Mouse (Mus musculus): Measurements from ENCODE around the gene Ier3. TPM values are rescaled to one million over a fixed set of nuclear protein-coding genes. Genes with fewer than 3 reads are reported as not detected.
"Not testable (repeated sequence)": the region's sequence is repeated elsewhere in the genome, so short reads cannot be mapped to it uniquely, and the experiment has no call there.

The Ier3 gene
- total RNA-seq, 2 experiments from 2014 or later = 20.5 to 22.8 TPM

GRCm38 (mm10) chr17:35834696-35835422, 13.4 kb downstream of the Ier3 start:
- ATAC-seq (ENCODE audit: poor library complexity, severe bottlenecking) = no peak

- no peak for ATAC-seq (ENCODE audit: poor library complexity, severe bottlenecking)
Observed at GRCm38 (mm10) chr17:35835424-35836140, 14.1 kb downstream of the Ier3 start.

DNA sequence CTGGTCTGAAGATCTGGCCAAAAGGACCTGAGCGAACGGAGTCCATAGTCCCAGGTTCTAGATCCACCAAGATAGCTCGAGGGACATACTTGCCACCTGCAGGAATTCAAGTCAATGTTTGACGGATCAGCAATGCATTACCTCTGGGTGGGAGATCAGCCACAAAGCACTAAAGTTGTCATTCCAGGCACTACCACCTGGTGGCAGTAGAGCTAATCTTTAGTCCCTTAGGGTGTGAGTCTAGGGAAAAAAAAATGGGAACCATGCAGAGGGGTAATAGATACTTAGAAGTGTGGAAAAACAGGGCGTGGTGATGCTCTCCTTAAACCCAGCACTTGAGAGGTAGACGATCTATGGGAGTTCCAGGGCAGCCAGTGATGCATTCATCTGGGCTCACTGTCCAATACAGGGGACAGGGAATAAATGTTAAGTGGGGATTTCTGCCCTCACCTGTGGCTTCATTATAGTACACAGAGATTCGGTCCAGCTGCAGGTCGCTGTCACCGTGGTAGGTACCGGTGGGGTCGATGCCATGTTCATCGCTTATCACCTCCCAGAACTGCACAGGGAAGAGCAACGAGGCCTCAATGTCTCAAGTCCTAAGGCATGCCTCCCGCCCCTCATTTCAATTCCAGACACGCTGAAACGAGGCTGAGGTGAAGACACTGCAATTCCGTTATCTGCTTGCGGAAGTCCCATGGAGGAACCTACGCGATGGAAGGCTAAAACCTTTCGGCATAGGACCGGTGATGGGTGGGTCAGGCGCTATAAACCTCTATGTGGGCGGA, 14.9 kb downstream of the Ier3 start:
- peak; percentile 38 for ATAC-seq (ENCODE audit: poor library complexity, severe bottlenecking)

DNA sequence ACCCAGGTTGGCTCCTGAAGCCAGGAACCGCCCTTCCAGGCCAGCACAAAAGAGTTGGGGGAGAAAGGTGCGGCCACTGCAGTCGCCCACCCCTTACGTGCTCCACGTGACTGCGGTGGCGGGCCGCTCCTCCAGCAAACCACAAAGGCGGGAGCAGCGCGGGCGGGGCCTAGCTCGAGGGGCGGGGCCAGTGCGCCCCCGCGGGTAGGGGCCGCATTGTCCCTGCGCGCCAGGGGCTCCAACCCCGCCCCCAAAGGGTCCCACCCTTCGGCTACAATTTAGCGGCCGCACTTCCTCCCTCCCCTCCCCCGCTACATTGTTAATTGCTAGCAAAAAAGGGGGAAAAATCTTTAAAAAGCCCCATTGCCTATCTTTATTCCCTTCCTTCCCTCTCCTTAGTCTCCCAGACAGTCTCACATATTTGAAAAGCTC, 15.5 kb downstream of the Ier3 start:
- peak; percentile 9; the same call in 1 of the 2 replicates for ATAC-seq (ENCODE audit: poor library complexity, severe bottlenecking)

DNA sequence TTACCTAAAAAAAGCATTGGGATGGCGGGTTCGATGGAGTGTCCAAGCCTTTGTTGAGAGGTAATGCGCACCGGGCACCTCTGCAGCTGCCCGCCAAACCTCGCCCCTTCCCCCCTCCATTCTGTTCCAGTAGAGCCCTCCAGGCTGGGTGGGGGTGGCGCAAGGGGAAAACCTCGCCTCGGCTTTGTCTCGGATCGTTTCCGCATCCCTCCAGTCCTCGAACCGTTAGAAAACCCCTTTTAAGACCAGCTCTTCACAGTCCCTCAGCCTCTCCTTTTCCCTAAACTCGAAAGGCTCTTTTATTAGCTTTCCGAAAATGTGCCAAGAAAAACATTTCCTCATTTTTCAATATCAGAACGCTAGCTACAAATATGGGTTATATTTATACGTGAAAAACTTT, 16.0 kb downstream of the Ier3 start:
- ATAC-seq (ENCODE audit: poor library complexity, severe bottlenecking) = no peak

GRCm38 (mm10) chr17:35838122-35838544, 16.6 kb downstream of the Ier3 start, which contains the start of gene Tubb5:
Gene Tubb5 (minus strand): TSS chr17:35838306.
- peak; percentile 61 for ATAC-seq (ENCODE audit: poor library complexity, severe bottlenecking)

DNA sequence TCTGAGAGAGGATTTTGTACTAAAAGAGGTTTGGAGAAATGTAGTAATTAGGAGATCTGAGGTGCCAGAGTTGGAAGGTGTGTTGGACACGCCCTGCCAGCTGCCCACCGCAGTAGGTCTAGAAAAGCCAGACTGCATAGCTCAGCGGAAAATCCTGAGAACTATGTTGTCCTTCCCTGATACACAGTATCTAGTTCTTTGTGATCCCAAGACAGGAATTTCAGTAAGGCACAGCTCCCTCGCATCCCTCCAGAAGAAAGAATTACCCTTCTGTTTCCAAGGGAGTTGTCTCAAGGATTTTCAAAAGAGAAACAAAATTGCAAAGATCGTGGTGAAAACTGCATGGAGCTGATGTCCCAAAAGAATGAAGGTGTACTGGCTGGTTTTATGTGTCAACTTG, 17.1 kb downstream of the Ier3 start:
- no peak for ATAC-seq (ENCODE audit: poor library complexity, severe bottlenecking)

DNA sequence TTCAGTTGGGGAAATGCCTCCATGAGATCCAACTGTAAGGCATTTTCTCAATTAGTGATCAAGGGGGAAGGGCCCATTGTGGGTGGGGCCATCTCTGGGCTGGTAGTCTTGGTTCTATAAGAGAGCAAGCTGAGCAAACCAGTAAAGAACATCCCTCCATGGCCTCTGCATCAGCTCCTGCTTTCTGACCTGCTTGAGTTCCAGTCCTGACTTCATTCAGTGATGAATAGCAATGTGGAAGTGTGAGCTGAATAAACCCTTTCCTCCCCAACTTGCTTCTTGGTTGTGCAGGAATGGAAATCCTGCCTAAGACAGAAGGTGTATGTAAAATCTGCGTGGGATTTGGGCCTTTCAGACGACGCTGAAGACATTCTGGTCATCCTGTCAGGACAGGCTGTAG, 17.5 kb downstream of the Ier3 start:
- ATAC-seq (ENCODE audit: poor library complexity, severe bottlenecking) = not testable (repeated sequence)

DNA sequence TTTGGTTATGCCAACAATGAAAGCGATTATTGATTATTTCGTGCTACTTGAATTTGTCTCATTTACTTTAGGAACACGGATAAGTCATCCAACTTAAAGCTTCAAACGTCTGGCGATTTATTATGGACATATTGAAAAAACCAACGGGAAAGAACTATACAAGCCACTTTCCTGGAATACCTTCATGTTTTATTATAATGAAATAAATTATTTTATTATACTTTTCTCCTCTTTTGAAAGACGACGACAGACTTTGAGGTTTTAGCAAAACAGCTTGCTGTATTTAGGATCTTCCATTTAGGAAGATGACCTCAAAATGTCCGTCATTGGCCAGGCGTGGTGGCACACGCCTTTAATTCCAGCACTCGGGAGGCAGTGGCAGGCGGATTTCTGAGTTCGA, 19.1 kb downstream of the Ier3 start:
- no peak for ATAC-seq (ENCODE audit: poor library complexity, severe bottlenecking)

DNA sequence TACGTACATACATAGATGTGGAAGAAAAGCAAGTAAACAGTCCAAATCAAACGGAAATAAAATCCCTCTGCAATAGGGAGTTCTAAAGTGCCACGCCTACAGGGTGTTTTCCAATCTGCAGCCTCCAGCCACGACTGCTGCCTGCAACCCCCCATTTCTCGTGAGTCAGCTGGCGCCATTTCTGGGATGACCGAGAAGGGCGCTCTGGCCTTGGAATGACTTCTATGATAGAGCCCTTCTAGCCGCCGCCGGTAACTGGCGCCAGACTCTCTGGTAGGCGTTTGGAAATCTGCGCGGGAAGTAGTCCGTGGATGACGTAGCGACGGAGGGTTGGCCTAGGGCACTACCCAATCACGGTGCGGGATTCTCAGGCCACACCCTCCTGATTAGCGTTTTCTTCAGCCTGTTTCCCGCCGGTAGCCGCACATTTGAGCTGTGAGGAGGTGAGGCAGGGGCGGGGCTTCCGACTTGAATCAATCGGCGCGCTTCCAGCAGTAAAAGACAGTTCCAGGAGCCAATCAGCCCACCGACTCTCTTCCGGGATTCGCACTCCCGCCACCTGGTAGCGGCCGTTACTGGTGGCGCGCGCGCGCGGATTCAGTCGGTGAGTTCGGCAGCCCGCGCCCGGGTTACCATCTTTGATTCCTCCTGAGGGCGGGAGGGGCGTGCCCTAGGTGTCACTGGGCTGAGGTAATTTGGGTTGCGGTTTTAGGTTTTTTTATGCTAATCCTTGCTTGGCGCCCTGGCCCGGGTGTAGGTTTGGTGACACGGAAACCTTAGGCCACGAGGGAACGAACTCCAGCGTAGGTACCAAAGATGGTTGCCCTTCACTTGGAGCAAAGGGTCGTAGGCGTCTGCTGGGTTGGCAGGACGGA, 19.8 kb downstream of the Ier3 start, which contains the start of gene Mdc1:
Gene Mdc1, plus strand, starts transcription at position 440 of the 875 bp plus-strand sequence.
- ATAC-seq (ENCODE audit: poor library complexity, severe bottlenecking) = peak; percentile 82

- no peak for ATAC-seq (ENCODE audit: poor library complexity, severe bottlenecking)
Observed at GRCm38 (mm10) chr17:35842006-35842405, 20.5 kb downstream of the Ier3 start.

DNA sequence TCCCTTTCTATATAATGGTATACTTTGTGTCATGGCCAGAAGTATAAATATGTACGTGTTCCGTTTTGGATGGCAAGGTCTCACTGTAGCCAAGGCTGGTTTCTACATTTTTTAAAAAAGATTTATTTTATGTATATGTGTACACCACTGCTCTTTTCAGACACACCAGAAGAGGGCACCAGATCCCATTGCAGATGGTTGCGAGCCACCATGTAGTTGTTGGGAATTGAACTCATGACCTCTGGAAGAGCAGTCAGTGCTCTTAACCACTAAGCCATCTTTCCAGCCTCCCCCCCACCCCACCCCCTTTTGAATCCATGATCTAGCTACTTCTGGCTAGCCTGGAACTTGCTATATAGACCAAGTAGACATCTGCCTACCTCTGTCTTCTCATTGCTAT, 22.0 kb downstream of the Ier3 start:
- ATAC-seq (ENCODE audit: poor library complexity, severe bottlenecking) = no peak

GRCm38 (mm10) chr17:35848112-35848511, 26.6 kb downstream of the Ier3 start:
- ATAC-seq (ENCODE audit: poor library complexity, severe bottlenecking) = no peak

DNA sequence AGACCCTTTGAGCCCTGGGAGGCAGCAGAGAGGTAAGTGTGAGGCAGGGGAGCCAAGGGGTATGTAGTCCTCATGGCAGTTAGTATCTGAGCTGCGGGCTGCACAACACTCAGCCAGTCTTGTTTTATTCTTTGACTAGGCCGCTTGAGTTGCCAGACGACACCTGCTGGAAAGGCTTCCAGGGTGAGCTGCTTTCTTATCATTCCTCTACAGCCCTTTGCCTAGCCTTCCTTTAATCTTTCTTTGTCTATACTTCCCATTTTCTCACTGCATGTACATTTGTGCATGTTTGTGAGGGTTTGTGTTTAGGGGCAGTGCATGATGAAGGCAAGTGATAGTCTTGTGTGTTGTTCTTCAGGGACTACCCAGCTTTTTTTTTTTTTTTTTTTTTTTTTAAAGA, 29.5 kb downstream of the Ier3 start:
- no peak for ATAC-seq (ENCODE audit: poor library complexity, severe bottlenecking)

DNA sequence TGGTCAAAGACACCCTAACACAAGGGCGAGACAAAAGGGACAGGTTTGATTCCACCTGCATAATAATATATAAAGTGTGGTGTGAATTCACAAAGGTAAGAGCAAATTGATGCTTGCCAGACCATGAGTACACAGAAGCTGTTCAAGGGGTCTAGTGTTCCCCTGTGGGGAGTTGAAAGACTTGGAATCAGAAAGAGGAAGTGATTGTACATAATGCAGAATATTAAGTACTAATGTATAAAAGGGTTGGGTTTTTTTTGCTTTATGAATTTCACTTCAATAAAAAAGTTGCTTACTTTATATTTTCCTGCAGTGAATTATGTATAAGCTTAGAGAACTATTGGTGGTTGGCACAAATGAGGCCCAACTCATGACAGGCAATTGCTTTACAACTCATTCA, 37.9 kb downstream of the Ier3 start:
- ATAC-seq (ENCODE audit: poor library complexity, severe bottlenecking) = no peak

- ATAC-seq (ENCODE audit: poor library complexity, severe bottlenecking) = no peak
Observed at GRCm38 (mm10) chr17:35859835-35860234, 38.4 kb downstream of the Ier3 start.

DNA sequence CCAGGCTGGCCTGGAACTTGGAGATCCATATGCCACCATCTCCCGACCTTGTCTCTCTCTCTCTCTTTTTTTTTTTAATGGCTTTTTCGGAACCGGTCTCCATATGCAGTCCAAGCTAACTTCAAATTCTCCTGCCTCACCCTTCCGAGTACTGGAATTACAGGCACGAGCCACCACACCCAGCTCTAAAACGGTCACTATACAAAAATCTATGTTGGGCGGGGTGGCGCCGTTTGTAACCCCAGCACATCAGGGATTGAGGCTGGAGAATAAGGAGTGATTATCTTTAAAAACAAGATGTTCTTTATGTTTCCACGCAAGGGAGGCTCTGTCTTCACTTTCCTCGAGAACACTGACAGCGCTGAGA, 39.3 kb downstream of the Ier3 start:
- ATAC-seq (ENCODE audit: poor library complexity, severe bottlenecking) = no peak

GRCm38 (mm10) chr17:35861198-35861857, 39.8 kb downstream of the Ier3 start, which contains the start of gene Nrm:
Gene Nrm (plus strand): TSS chr17:35861318.
- ATAC-seq (ENCODE audit: poor library complexity, severe bottlenecking) = peak; percentile 86

- ATAC-seq (ENCODE audit: poor library complexity, severe bottlenecking) = no peak
Observed at GRCm38 (mm10) chr17:35864832-35865353, 43.4 kb downstream of the Ier3 start.

All from megakaryocyte, adult 5-6 weeks (primary cell).